Mouse (Mus musculus) small intestine, adult 2 months (tissue): Measurements from ENCODE around the gene 1810009A15Rik.
A peak's percentile ranks its signal among the peaks of the same experiment; 100 is the strongest.

Experiments used
- CTCF ChIP-seq: fragments of 200-500 bp; IDR thresholded peaks from 2 replicates; pipeline ENCODE4 v1.5.1; 2012; ENCODE audit warnings: low read depth, mild to moderate bottlenecking, control low read depth, inconsistent platforms, low read length, moderate library complexity, mixed read lengths; ENCODE audit not compliant: insufficient replicate concordance, insufficient read length; ENCODE audit errors: extremely low read depth
- POLR2A ChIP-seq: fragments of 200-500 bp; IDR thresholded peaks from 2 replicates; pipeline ENCODE4 v1.6.1; 2012; ENCODE audit warnings: low read depth, mild to moderate bottlenecking, control low read depth, inconsistent platforms, low read length, moderate library complexity

DNA sequence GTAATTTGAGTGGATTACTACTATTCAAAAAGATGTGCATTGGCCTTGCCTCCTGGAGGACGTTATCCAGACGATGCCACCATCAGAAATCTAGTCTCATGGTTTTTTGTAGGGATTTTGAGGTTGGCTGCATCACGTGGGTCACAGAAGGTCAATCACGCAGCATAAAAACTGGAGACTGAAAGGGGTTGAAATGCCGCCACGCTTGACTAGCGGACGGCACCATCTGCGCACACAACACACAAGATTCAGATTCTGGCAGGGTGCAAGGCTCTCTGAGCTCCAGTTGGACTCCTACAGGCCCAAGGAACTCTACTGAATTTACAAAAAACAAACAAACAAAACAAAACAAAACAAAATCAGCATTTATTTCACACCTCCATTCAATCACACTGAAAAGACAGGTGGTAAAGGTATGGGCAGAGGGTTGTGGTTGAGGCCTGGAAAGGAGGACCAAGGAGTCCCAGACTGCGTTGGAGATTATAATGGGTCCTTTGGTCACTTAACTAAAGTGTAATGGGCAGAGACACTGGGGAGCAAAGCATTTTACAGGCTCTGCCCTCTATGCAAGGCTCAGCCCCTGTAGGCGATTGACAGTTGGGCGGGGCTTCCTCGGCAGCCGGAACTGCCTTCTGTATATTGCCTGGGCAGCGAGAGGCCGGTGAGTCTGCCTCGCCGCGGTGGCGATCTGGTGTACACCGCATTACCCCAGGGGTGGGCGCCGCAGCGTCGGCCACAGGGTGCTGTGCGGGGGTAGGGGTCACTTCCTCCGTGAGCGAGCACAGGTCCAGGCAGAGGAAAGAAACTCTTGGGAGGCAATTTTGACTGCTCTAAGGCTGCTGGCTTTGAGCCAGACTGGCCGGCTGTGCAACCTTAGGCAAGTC, 48.5 kb upstream of the 1810009A15Rik start:
- TF ChIP-seq POLR2A = peak; percentile 61
- TF ChIP-seq CTCF = no peak
